Mouse (Mus musculus): ENCODE data around the gene Batf.

- TF ChIP-seq CTCF (IDR thresholded peaks at IDR 0.05; ENCODE audit: low read depth) (no peak), EP300 (IDR thresholded peaks at IDR 0.05; ENCODE audit: low read depth) (no peak)
These were observed 706 bp downstream of the Batf start for GRCm38 (mm10) chr12:85687217-85687533.
